In the genomic region with DNA sequence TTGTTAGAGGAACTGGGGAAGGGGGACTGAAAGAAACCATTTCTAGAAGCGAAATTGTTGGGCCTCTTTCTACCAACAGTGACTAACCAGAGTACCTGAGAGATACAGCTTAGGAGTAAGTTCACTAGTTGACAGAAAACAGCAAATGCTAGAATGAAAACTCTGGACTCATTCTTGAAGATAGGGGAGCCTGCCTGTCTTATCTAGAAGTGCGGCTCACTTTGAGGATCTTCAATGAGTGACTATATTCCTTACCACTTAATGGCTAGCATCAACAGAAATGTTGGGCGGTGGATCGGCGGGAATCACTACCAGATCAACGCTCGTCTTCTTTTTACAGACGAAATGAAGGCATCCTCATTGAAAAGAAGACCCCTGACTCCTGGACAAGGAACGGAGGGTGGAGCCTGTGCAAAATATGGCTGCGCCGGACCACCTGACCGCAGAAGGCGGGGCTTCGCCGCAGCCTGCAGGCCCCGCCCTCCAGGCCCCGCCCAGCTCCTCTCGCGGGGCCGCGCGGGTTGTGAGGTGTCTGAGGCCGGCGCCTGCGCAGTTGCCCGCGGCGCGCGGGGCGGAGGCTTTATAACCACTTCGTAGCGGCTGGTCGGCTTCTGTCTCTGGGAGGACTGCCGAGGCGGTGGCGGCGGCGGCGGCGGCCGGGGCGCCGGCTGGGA, we compare ENCODE assay signal across 8 mouse cellular contexts. TPM values are rescaled to one million over a fixed set of nuclear protein-coding genes. Genes with fewer than 3 reads are reported as not detected.
A peak's percentile ranks its signal among the peaks of the same experiment; 100 is the strongest.
DNase-seq lines count a peak whose midpoint lies in the region; ATAC-seq and TF ChIP-seq lines count a peak whose summit lies in the region.

No protein-coding gene starts in this region.

- H3K9ac ChIP-seq in heart, embryonic 11.5 days (ENCODE audit: low read depth, low read length): peak overlapping the region; percentile 83
- H3K9ac ChIP-seq in kidney, embryonic 16.5 days (replicated peaks; ENCODE audit: low read length): peak overlapping the region; percentile 83
- peak overlapping the region; percentile 88 for H3K9ac ChIP-seq in liver, adult 2 months (ENCODE audit: low read depth, low read length)

- DNase-seq in A20 (ENCODE audit: low read depth, low spot score): peak; percentile 97
- DNase-seq in liver, adult 2 months (ENCODE audit: extremely low read depth, low read depth, low spot score): peak; percentile 67
- DNase-seq in splenic B cell, adult 2 months (ENCODE audit: low read depth, low spot score): peak; percentile 97

- H3K4me2 ChIP-seq in heart, embryonic 11.5 days: peak overlapping the region; percentile 96
- H3K4me2 ChIP-seq in kidney, embryonic 16.5 days (replicated peaks; ENCODE audit: low read depth, low read length): peak overlapping the region; percentile 82
- peak overlapping the region; percentile 71 for H3K4me2 ChIP-seq in myocyte (ENCODE audit: low read depth)

- peak overlapping the region; percentile 99 for H3K4me3 ChIP-seq in bone marrow macrophage, adult 2 months (ENCODE audit: insufficient read depth, low read length)
- peak overlapping the region; percentile 71 for H3K4me3 ChIP-seq in embryonic fibroblast, embryonic 13.5 days (ENCODE audit: insufficient read depth, low read length)
- H3K4me3 ChIP-seq in heart, embryonic 11.5 days (ENCODE audit: low read depth, low read length): peak overlapping the region; percentile 85
- peak overlapping the region; percentile 61 for H3K4me3 ChIP-seq in kidney, embryonic 16.5 days (ENCODE audit: low read length)
- peak overlapping the region; percentile 70 for H3K4me3 ChIP-seq in liver, adult 2 months (ENCODE audit: insufficient read depth, low read depth, low read length)
- peak overlapping the region; percentile 69 for H3K4me3 ChIP-seq in myocyte

- peak overlapping the region; percentile 57 for H3K27ac ChIP-seq in bone marrow macrophage, adult 2 months (ENCODE audit: insufficient read depth, low read depth, low read length)
- no peak overlapping the region for H3K27ac ChIP-seq in embryonic fibroblast, embryonic 13.5 days (ENCODE audit: insufficient read depth, low read length)
- H3K27ac ChIP-seq in heart, embryonic 11.5 days (ENCODE audit: low read depth, low read length): peak overlapping the region; percentile 88
- H3K27ac ChIP-seq in kidney, embryonic 16.5 days (ENCODE audit: low read length): peak overlapping the region; percentile 68
- peak overlapping the region; percentile 48; the same call in 1 of the 2 replicates for H3K27ac ChIP-seq in liver, adult 2 months (replicated peaks; ENCODE audit: insufficient read depth, low read depth, low read length)

- no peaks in the 10 kb centered on the region for H3K36me3 ChIP-seq in heart, embryonic 11.5 days (ENCODE audit: control insufficient read depth, insufficient read depth, low read length)
- no peaks in the 10 kb centered on the region for H3K36me3 ChIP-seq in kidney, embryonic 16.5 days (ENCODE audit: insufficient read depth, low read length)
- H3K36me3 ChIP-seq in liver, adult 2 months (ENCODE audit: control insufficient read depth, insufficient read depth, low read length): no peaks in the 10 kb centered on the region
- peaks cover 1% of the 10 kb centered on the region for H3K36me3 ChIP-seq in myocyte (ENCODE audit: control insufficient read depth, insufficient read depth)
- H3K36me3 ChIP-seq in splenic B cell, adult 2 months (ENCODE audit: control insufficient read depth, insufficient read depth, low read length, poor library complexity, severe bottlenecking): no peaks in the 10 kb centered on the region

- 3% methylated on average over 43 of the region's 44 CpGs for WGBS in heart, embryonic 11.5 days (ENCODE audit: insufficient replicate concordance)
- 5% methylated on average over 30 of the region's 44 CpGs for WGBS in kidney, embryonic 16.5 days
- WGBS in liver, adult 2 months: 4% methylated on average over 44 of the region's 44 CpGs

- no peaks in the 10 kb centered on the region for H3K9me3 ChIP-seq in heart, embryonic 11.5 days (replicated peaks; ENCODE audit: control insufficient read depth, low read length)
- H3K9me3 ChIP-seq in kidney, embryonic 16.5 days (ENCODE audit: low read length): no peaks in the 10 kb centered on the region

- peaks cover 23% of the 10 kb centered on the region for H3K4me1 ChIP-seq in bone marrow macrophage, adult 2 months (ENCODE audit: control insufficient read depth, insufficient read depth, low read length)
- peaks cover 9% of the 10 kb centered on the region for H3K4me1 ChIP-seq in embryonic fibroblast, embryonic 13.5 days (ENCODE audit: control insufficient read depth, insufficient read depth, low read length)
- H3K4me1 ChIP-seq in heart, embryonic 11.5 days (ENCODE audit: control insufficient read depth, insufficient read depth, low read length): peaks cover 8% of the 10 kb centered on the region
- peaks cover 13% of the 10 kb centered on the region for H3K4me1 ChIP-seq in kidney, embryonic 16.5 days (ENCODE audit: insufficient read depth, low read length)
- H3K4me1 ChIP-seq in liver, adult 2 months (ENCODE audit: control insufficient read depth, insufficient read depth, low read length): peaks cover 10% of the 10 kb centered on the region

- TF ChIP-seq POLR2A in bone marrow macrophage, adult 2 months (IDR thresholded peaks at IDR 0.05; ENCODE audit: borderline replicate concordance, low read depth, low read length): 0 out of 2 replicates have a peak, but pooled peaks have one; percentile 77
- peak; percentile 79 for TF ChIP-seq POLR2A in embryonic fibroblast, embryonic 13.5 days (IDR thresholded peaks at IDR 0.05; ENCODE audit: low read depth, low read length)
- TF ChIP-seq POLR2A in liver, adult 2 months (IDR thresholded peaks at IDR 0.05; ENCODE audit: extremely low read depth, insufficient read depth, low read length): peak; percentile 88
- peak; percentile 99 for TF ChIP-seq POLR2A in myocyte (IDR thresholded peaks at IDR 0.05; ENCODE audit: insufficient read length, low read depth)

- ATAC-seq in heart, embryonic 11.5 days (replicated peaks; ENCODE audit: insufficient number of reproducible peaks, low FRiP score, low TSS enrichment): peak; percentile 93
- ATAC-seq in kidney, embryonic 16.5 days (ENCODE audit: low FRiP score, low TSS enrichment): peak; percentile 96

- peak overlapping the region; percentile 69 for H3ac ChIP-seq in myocyte (ENCODE audit: control insufficient read depth, insufficient read length)

- H3K27me3 ChIP-seq in heart, embryonic 11.5 days (ENCODE audit: control insufficient read depth, insufficient read depth, low read length): no peaks in the 10 kb centered on the region
- H3K27me3 ChIP-seq in kidney, embryonic 16.5 days (ENCODE audit: insufficient read depth, low read length): peaks cover 4% of the 10 kb centered on the region
- no peaks in the 10 kb centered on the region for H3K27me3 ChIP-seq in liver, adult 2 months (ENCODE audit: control insufficient read depth, insufficient read depth, low read length)
- no peaks in the 10 kb centered on the region for H3K27me3 ChIP-seq in myocyte (ENCODE audit: control insufficient read depth, insufficient read depth, insufficient read length)
- H3K27me3 ChIP-seq in splenic B cell, adult 2 months (ENCODE audit: control insufficient read depth, insufficient read depth, low read length, poor library complexity, severe bottlenecking): no peaks in the 10 kb centered on the region

- TF ChIP-seq CTCF in bone marrow macrophage, adult 2 months (IDR thresholded peaks at IDR 0.05; ENCODE audit: low read depth, low read length): no peak
- no peak for TF ChIP-seq CTCF in embryonic fibroblast, embryonic 13.5 days (IDR thresholded peaks at IDR 0.05; ENCODE audit: borderline replicate concordance, insufficient read depth, low read length)
- no peak for TF ChIP-seq CTCF in liver, adult 2 months (IDR thresholded peaks at IDR 0.05; ENCODE audit: low read depth, low read length)

- H3K79me2 ChIP-seq in liver, adult 2 months (ENCODE audit: control insufficient read depth, insufficient read depth, low read length): peaks cover 9% of the 10 kb centered on the region; the same call in 1 of the 2 replicates
- peaks cover 40% of the 10 kb centered on the region for H3K79me2 ChIP-seq in myocyte (ENCODE audit: control insufficient read depth, insufficient read depth)

TF ChIP-seq in myocyte, 11 proteins besides CTCF, POLR2A, EP300 and RAD21 (continues in another document):
- TF ChIP-seq REST (IDR thresholded peaks at IDR 0.05; ENCODE audit: insufficient read depth, insufficient read length): no peak
- TF ChIP-seq TCF12 (IDR thresholded peaks at IDR 0.05; ENCODE audit: insufficient read depth, poor library complexity, severe bottlenecking): no peak
- no peak for TF ChIP-seq MYOD1 (IDR thresholded peaks at IDR 0.05; ENCODE audit: control insufficient read depth in 1 of 3, insufficient read length in 2 of 3, low read depth in 2 of 3)
- TF ChIP-seq MAX (IDR thresholded peaks at IDR 0.05; ENCODE audit: low read depth): no peak
- TF ChIP-seq CEBPB (IDR thresholded peaks at IDR 0.05; ENCODE audit: insufficient read depth, poor library complexity, severe bottlenecking): no peak
- peak in 1 of 3 experiments; percentile 36 for TF ChIP-seq MYOG (IDR thresholded peaks at IDR 0.05; ENCODE audit: control insufficient read depth in 1 of 3, insufficient read depth in 1 of 3, insufficient read length in 2 of 3, low read depth in 2 of 3)
- TF ChIP-seq SRF (IDR thresholded peaks at IDR 0.05; ENCODE audit: control insufficient read depth, insufficient read length, low read depth): peak; percentile 16
- TF ChIP-seq USF1 (IDR thresholded peaks at IDR 0.05; ENCODE audit: low read depth): peak; percentile 60
- TF ChIP-seq POLR2AphosphoS2 (IDR thresholded peaks at IDR 0.05; ENCODE audit: insufficient read length, low read depth): peak; percentile 84

RNA-seq across cellular contexts. Expression of gene Rnf19b, which starts 0.4 kb away (rescaled TPM):
- 91.7 and 94.9 TPM in 2 replicates for polyA plus RNA-seq in bone marrow macrophage, adult 2 months (2012; ENCODE audit: insufficient read depth, insufficient read length, missing spikeins)
- polyA plus RNA-seq in embryonic fibroblast, embryonic 13.5 days (2011; ENCODE audit: insufficient read length, low read depth, missing spikeins): 49.7 and 62.6 TPM in 2 replicates
- 5.8 and 7.1 TPM in 2 replicates for polyA plus RNA-seq in heart, embryonic 11.5 days (2014; fragmentation: Nextera tagmentation; extraction: Ambion mirVana)
- polyA plus RNA-seq in kidney, embryonic 16.5 days (2015; fragmentation: Nextera tagmentation; extraction: Ambion mirVana): 6.4 and 6.7 TPM in 2 replicates
- total RNA-seq in liver, adult 2 months (2014; rRNA removed): 35.0 and 46.2 TPM in 2 replicates
- polyA plus RNA-seq in liver, adult 2 months (2012; rRNA removed): 44.0 and 49.1 TPM in 2 replicates
- 49.3 TPM for polyA plus RNA-seq in myocyte (2012; fragmentation: generic; extraction: Trizol)

RNA-seq across cellular contexts. Expression of gene Tmem54, which starts 47.7 kb away (rescaled TPM):
- polyA plus RNA-seq in bone marrow macrophage, adult 2 months (2012; ENCODE audit: insufficient read depth, insufficient read length, missing spikeins): not detected in 2 replicates
- polyA plus RNA-seq in embryonic fibroblast, embryonic 13.5 days (2011; ENCODE audit: insufficient read length, low read depth, missing spikeins): not detected in 2 replicates
- 0.30 and 0.66 TPM in 2 replicates for polyA plus RNA-seq in heart, embryonic 11.5 days (2014; fragmentation: Nextera tagmentation; extraction: Ambion mirVana)
- 11.5 and 14.5 TPM in 2 replicates for polyA plus RNA-seq in kidney, embryonic 16.5 days (2015; fragmentation: Nextera tagmentation; extraction: Ambion mirVana)
- 0.13 TPM in 1 of 2 replicates, not detected in the other for total RNA-seq in liver, adult 2 months (2014; rRNA removed)
- 0.37 and 0.65 TPM in 2 replicates for polyA plus RNA-seq in liver, adult 2 months (2012; rRNA removed)
- 0.41 TPM for polyA plus RNA-seq in myocyte (2012; fragmentation: generic; extraction: Trizol)
